Mouse (Mus musculus) gastrocnemius, postnatal 25 days (tissue): Measurements from ENCODE around the gene Mapk3. TPM values are rescaled to one million over a fixed set of nuclear protein-coding genes. Genes with fewer than 3 reads are reported as not detected.
"Not testable (repeated sequence)": the region's sequence is repeated elsewhere in the genome, so short reads cannot be mapped to it uniquely, and the experiment has no call there.

Experiments used
- DNase-seq: peaks from one replicate; pipeline ENCODE4 v3.0.0; 2022
- total RNA-seq, 2 experiments: library from RNA; stranded (reverse); gene quantifications; 1 replicate in 1 of 2; 2 replicates in 1 of 2; pipeline ENCODE4 v1.2.3; 2021

Gene Mapk3
- total RNA-seq, 2 experiments from 2014 or later = 21.4 to 23.8 TPM

- no peak for DNase-seq
Measured at GRCm38 (mm10) chr7:126759672-126760390, 430 bp downstream of the Mapk3 start.

DNA sequence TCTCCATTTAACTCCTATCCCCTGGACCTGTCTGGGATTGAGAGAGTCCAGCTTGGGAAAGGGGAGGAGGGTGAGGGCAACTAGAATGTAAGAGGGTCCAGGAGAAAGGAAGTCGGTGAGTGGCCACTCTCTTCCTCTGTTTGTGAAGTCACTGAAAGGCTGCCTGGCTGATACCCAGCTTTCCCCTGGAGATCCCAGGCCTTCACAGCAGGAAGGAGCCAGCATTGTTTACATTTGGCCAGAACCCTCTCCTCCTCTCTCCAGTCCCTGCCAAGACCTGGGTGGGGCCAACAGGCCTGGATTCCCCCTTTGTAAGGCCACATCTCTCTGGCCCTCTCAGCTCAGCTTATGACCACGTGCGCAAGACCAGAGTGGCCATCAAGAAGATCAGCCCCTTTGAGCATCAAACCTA is 996 bp downstream of the Mapk3 start:
- peak; percentile 73 for DNase-seq

DNA sequence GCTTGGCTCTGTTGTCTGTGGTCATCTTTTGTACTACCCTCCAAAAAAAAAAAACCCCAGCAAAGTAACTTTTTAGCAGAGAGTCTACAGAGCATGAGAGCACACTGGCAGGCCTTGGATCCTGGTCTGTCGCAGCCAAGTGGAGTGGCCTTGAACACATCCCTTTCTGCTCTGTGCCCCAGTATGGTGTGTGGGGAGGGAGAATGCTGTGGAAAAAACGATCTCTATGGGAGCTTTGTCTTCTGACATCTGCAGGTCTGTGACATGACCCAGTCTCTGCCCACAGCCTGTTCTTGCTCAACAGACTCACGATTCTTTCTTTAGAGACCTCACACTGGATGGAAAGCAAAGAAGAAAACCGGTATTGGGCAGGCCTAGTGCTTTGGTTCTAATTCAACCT is 1.6 kb downstream of the Mapk3 start:
- no peak for DNase-seq

GRCm38 (mm10) chr7:126761529-126762067 is 2.2 kb downstream of the Mapk3 start:
- DNase-seq = no peak

DNA sequence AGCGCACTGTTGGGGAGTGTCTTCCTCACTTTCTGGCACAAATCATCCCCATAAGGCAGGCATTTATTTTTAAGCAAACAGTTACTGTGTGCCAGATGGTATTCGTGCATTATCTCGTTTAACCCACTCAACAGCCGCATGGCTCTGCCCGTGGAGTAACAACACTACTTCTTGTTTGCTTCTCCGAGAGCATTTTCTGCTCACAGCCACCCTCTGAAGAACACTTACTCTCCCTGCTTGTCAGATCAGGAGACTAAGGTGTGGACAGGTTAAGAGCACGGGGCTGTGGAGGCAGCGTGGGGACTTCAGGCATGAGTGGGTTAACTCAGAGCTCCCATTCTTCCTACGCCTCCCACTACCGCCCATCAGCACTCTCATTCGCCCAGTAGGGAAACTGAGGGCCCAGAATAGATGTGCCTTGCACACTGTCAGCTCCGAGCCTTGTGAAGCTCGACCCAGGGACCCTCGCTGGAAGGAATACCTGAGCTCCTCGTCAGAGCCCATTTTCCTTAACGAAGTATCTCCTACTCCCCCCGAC is 3.1 kb downstream of the Mapk3 start:
- DNase-seq = no peak

DNA sequence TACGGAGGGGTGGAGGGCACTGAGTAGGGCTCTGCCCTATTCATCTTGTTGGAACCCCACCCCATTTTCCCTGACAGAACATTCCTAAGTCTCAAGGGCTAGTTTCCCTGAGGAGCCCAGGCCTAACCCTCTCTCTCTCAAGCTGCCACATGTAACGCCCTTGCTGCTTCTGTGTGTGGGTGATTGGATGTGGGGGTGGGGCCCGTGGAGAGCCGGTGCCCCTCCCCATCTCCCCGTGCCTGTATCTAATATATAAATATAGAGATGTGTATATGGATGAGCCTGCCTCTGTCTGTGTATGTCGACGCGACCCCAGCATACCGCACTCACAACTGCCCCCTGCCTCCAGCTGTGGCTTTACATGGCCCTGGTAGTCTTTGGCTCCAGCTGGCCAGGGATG is 6.1 kb downstream of the Mapk3 start:
- DNase-seq = no peak

DNA sequence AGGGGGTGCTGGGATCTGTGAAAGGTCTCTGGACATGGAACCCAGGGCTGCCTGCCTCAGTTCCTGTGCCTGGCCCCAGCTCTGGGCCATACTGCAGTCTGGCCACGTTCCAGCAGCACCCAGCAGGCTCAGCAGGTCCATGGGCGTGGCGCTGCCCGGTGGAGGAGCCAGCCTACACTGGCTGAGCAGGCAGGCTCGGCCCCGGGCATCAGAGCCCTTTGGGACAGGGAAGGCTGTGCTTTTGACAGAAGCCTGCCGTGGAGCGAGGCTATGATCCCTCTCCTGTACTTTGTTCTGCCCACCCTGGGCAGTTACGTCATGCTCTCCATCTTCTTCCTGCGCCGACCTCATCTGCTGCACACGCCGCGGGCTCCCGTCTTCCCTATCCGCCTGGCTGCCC is 6.8 kb downstream of the Mapk3 start, which contains the start of gene Gdpd3:
Gene Gdpd3, plus strand, starts transcription at position 134 of the 400 bp plus-strand sequence.
- no peak for DNase-seq

GRCm38 (mm10) chr7:126767001-126767400 is 7.6 kb downstream of the Mapk3 start:
- no peak for DNase-seq

DNA sequence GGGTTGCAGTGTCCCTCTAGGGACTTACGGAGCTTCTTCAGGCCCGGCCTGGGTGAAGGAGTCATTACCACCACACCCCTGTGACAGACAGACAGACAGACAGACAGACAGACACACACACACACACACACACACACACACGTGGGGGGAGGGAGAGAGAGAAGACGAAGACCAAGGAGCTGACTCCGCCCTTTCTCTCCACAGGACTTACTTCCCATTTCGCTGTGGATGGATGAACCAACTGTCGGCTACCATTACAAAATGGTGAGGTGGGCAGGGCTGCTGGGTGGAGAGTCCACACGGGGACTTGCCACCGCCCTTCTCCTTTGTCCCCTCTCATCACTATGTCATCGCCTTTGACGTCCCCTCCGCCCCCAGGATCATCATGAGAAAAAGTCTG is 11.4 kb downstream of the Mapk3 start:
- DNase-seq = no peak

DNA sequence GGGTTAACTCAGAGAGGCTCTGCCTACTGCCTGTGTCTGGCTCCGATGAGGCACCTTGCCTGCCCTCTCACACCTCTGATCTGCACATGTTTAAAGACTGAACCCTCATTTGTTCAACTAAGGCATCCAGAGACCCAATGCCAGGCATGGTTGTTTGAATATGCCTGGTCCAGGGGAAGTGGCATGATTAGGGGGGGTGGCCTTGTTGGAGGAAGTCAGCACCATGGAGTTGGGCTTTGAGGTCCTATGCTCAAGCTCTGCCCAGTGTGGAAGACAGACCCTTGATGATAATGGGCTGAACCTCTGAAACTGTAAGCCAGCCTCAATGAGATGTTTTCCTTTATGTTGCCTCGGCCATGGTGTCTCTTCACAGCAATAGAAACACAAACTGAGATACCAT is 13.9 kb downstream of the Mapk3 start:
- no peak for DNase-seq

DNA sequence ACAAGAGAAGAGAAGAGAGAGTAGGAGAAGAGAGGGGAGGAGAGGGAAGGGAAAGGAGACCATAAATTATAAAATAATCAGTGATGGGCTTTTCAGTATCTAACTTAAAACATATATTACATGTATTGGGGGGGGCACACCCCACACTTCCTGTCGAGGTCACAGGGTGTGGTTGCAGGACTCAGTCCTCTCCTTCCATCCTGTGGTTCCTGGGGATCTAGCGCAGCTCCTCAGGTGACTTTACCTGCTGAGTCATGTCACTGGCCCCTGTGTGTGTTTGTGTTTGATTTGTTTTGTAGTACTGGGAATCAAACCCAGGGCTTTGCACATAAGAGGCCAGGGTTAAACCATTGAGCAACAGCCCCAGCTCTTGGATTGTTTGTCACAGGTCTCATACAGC is 15.1 kb downstream of the Mapk3 start:
- DNase-seq = no peak

- DNase-seq = no peak
Measured at GRCm38 (mm10) chr7:126775185-126775977, 16.0 kb downstream of the Mapk3 start.

GRCm38 (mm10) chr7:126775978-126776234 is 16.5 kb downstream of the Mapk3 start:
- no peak for DNase-seq

DNA sequence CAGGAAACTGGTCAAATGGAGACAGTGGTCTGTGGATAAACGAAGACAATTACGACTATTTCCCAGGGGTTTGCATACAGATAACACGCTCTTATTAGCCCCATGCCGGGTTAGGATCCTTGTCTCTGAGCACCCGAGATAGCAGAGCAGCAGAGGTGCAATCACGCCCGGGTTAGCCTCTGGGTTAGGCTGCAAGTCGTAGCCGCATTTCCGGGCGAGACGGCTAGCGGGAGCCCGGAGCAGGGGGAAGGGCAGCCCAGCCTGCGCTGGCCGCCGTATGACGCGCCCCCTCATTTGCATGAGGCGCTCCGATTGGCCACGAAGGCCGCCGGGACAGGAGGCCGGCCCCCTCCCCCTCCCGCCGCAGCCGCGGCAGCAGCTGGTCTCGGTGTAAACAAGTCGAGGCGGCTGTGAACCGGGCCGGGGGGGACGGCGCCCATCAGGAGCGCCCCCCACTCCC is 17.2 kb downstream of the Mapk3 start, which contains the start of gene Ypel3:
Gene Ypel3, plus strand, starts transcription at position 358 of the 460 bp plus-strand sequence.
- DNase-seq = peak; percentile 99

GRCm38 (mm10) chr7:126777476-126777875 is 18.1 kb downstream of the Mapk3 start:
- DNase-seq = no peak

- DNase-seq = no peak
Measured at GRCm38 (mm10) chr7:126778147-126778546, 18.7 kb downstream of the Mapk3 start.

GRCm38 (mm10) chr7:126779101-126779500 is 19.7 kb downstream of the Mapk3 start:
- not testable (repeated sequence) for DNase-seq

DNA sequence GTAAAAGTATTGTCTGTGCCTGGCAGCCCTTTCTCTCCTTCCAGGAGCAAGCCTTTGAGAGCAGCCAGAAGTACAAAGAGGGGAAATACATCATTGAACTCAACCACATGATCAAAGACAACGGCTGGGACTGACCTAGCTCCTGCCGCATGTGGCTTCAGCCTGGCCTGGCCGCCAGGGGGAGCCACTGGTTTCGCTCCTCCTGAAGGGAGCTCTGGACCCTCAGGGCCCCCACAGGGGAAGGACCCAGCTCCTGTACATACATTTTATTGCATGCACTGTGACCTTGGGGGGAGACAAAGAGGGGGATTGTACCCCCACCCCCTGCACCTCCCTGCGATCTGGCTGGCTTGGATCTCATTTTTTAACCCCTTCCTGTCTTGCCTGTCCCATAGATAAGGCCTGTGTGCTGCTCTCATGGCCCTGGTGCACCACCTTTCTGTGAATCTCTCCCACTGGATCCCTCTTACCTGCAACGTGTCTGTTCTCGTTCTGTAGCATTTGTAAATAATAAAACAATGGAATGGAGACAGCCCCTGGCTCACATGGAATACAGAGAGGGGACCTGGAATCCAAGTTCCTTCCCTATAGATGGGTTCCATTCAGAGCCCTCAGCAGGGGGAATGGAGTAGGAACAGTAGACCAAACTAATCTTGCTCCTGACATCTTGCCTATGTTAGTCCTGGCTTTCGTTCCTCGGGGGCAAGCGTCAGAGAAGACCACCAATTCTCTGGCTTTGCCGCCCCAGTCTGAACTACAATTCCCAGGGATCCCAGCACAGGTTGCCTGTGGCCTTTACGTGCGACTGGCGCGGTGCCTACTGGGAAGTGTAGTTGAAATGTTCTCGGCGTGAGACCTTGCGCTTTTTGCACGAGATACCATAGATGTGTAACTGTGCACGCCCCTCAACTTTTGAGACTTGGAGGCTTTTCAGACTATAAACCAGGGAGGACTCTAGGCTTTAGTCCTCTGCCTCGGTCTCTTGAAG is 20.9 kb downstream of the Mapk3 start:
- DNase-seq = peak; percentile 83

- DNase-seq = no peak
Measured at GRCm38 (mm10) chr7:126780971-126781635, 21.7 kb downstream of the Mapk3 start, which contains the start of gene Tbx6. Gene Tbx6 (plus strand): TSS chr7:126781483.

GRCm38 (mm10) chr7:126781661-126782370 is 22.4 kb downstream of the Mapk3 start:
- DNase-seq = no peak
